In the genomic region with DNA sequence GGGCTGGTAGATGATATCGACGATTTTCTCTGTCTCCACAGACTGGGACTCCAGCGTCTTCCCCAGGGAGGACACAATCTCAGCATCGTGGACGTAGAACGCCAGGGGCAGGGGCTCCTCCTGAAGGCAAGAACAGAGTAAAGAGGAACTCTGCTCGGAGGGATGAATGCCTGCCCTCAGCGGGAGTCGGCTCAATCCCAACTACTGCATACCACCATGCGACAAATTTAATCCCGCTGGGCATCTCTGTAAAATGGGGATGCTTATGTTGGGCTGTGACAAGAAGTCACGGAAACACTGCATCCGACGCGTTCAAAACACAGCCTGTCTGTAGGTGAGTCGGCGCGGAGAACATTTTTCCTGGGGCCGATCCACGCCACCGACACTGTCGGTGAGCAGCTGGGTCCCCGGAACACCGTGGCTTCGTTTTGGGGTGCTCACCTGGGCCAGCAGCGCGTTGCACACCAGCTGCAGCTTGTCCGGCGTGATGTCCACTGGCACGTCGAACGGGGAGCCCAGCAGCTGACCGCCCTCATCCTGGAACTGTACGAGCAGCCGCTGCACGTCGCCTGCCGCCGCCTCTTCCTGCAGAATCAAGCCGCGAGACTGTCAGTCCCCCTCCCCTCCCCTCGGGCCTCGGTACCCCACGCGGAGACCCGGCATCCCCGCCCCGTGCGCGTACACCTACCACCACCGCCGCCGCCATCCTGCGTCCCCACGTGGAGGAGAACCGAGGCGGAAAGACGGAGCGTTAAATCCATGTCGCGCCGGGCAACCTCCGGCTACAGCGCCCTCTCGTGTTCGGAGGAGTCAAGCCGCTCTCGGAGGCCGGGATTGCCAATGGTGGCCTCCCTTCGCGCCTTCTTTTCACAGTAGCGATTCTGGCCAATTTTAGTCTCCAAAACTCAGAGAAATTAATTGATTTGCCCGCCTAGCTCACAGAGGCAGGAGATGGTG, we compare ENCODE assay signal across 8 mouse cellular contexts. TPM values are rescaled to one million over a fixed set of nuclear protein-coding genes. Genes with fewer than 3 reads are reported as not detected.
DNase-seq lines count a peak whose midpoint lies in the region; ATAC-seq and TF ChIP-seq lines count a peak whose summit lies in the region.

A gene (minus strand): TSS at position 761 of the 957 bp plus-strand sequence.

- no peaks in the 10 kb centered on the region for H3K27me3 ChIP-seq in hindbrain, postnatal 0 days (ENCODE audit: insufficient read depth, low read length)

- peak within 1 kb of the TSS; percentile 82 for H3K4me3 ChIP-seq in gastrocnemius, adult 2 months
- peak within 1 kb of the TSS; percentile 84 for H3K4me3 ChIP-seq in hindbrain, postnatal 0 days (ENCODE audit: low read length)
- H3K4me3 ChIP-seq in left cerebral cortex, adult 2 months, result peak within 1 kb of the TSS; percentile 71

- H3K4me1 ChIP-seq in hindbrain, postnatal 0 days (ENCODE audit: insufficient read depth, low read length), result peaks cover 9% of the 10 kb centered on the region

- peak within 1 kb of the TSS; percentile 74 for H3K9ac ChIP-seq in hindbrain, postnatal 0 days (replicated peaks; ENCODE audit: low read length)

- peaks cover 22% of the 10 kb centered on the region for H3K36me3 ChIP-seq in hindbrain, postnatal 0 days (ENCODE audit: insufficient read depth, low read length)

- intact Hi-C loops in gastrocnemius, adult 2 months (cut with DNase I), result no loop called here
- intact Hi-C loops in left cerebral cortex, adult 2 months (cut with DNase I), result no loop called here

- H3K4me2 ChIP-seq in hindbrain, postnatal 0 days (ENCODE audit: low read depth, low read length), result peak within 1 kb of the TSS; percentile 84

- DNase-seq in WW6 (ENCODE audit: low read depth, low spot score), result peak; percentile 78
- DNase-seq in cerebellum, postnatal 4 days (ENCODE audit: low spot score in 2 of 2), result peak; percentile 93 to 97
- DNase-seq in gastrocnemius, adult 2 months, result peak; percentile 95
- peak; percentile 96 for DNase-seq in hindbrain, postnatal 0 days (ENCODE audit: low spot score)
- DNase-seq in left cerebral cortex, adult 2 months (ENCODE audit: extremely low spot score in 1 of 2, low spot score in 2 of 2), result peak; percentile 92 to 96
- peak; percentile 94 to 96 for DNase-seq in right cerebral cortex, adult 2 months (ENCODE audit: low spot score in 2 of 2)
- peak; percentile 92 for DNase-seq in urinary bladder, postnatal 14 days (ENCODE audit: low spot score)

- no peaks in the 10 kb centered on the region for H3K9me3 ChIP-seq in hindbrain, postnatal 0 days (ENCODE audit: low read length)

- H3K27ac ChIP-seq in gastrocnemius, adult 2 months, result peak within 1 kb of the TSS; percentile 94
- peak within 1 kb of the TSS; percentile 69; the same call in 1 of the 2 replicates for H3K27ac ChIP-seq in hindbrain, postnatal 0 days
- H3K27ac ChIP-seq in left cerebral cortex, adult 2 months, result peak within 1 kb of the TSS; percentile 16; the same call in 1 of the 2 replicates

- peak; percentile 87 for ATAC-seq in hindbrain, postnatal 0 days
- ATAC-seq in megakaryocyte, adult 5-6 weeks (ENCODE audit: poor library complexity, severe bottlenecking), result peak; percentile 100

- TF ChIP-seq CTCF in gastrocnemius, adult 2 months (IDR thresholded peaks at IDR 0.05), result peak; percentile 97
- peak; percentile 96 for TF ChIP-seq CTCF in hindbrain, postnatal 0 days (IDR thresholded peaks at IDR 0.05; ENCODE audit: low read depth)
- peak; percentile 98 for TF ChIP-seq CTCF in left cerebral cortex, adult 2 months (IDR thresholded peaks at IDR 0.05)

- WGBS in hindbrain, postnatal 0 days, result under 1% methylated on average over 72 of the region's 73 CpGs

RNA-seq across cellular contexts. Expression of the gene that starts here (rescaled TPM):
- total RNA-seq in gastrocnemius, adult 2 months (2021), result 10 to 100 TPM; 11.4 to 15.1 TPM
- 23.5 and 34.2 TPM in 2 replicates for total RNA-seq in hindbrain, postnatal 0 days (2014; rRNA removed)
- 26.0 and 27.2 TPM in 2 replicates for polyA plus RNA-seq in hindbrain, postnatal 0 days (2015; fragmentation: Nextera tagmentation; extraction: Ambion mirVana)
- total RNA-seq in left cerebral cortex, adult 2 months (2021), result 10 to 100 TPM; 41.0 to 45.8 TPM
- total RNA-seq in megakaryocyte, adult 5-6 weeks (2015), result 4.7 TPM in 2 replicates
- total RNA-seq in megakaryocyte, adult 5-6 weeks (2017), result 2.6 and 3.1 TPM in 2 replicates

Comparison
In these comparisons a context has a peak if more than half of its experiments do, and no peak if none do; other contexts are left out.
1. Peak in every context shown above with its lines: DNase-seq, ATAC-seq, H3K4me3 ChIP-seq and H3K27ac ChIP-seq.
2. H3K27ac ChIP-seq: peak in every context shown above with its lines; median percentile 94 in gastrocnemius, adult 2 months; 69 in hindbrain, postnatal 0 days; 16 in left cerebral cortex, adult 2 months.